Mouse (Mus musculus) testis, adult 2 months (tissue): ENCODE results near the gene Sorcs2.

ENCODE experiments used
- CTCF ChIP-seq: fragments of 200-500 bp; IDR thresholded peaks from 2 replicates; pipeline ENCODE4 v1.5.1; 2012; ENCODE audit warnings: low read depth, mild to moderate bottlenecking, inconsistent platforms, low read length, moderate library complexity; ENCODE audit not compliant: control insufficient read depth, insufficient read depth, insufficient replicate concordance
- POLR2A ChIP-seq: fragments of 200-500 bp; IDR thresholded peaks from 2 replicates; pipeline ENCODE4 v1.6.1; 2012; ENCODE audit warnings: low read depth, mild to moderate bottlenecking, inconsistent platforms, low read length, moderate library complexity; ENCODE audit not compliant: control insufficient read depth

GRCm38 (mm10) chr5:36083869-36084565 lies 313.9 kb downstream of the Sorcs2 start:
- TF ChIP-seq CTCF: no peak
- TF ChIP-seq POLR2A: no peak
